Mouse (Mus musculus): ENCODE measurements around the gene Vav3. TPM values are rescaled to one million over a fixed set of nuclear protein-coding genes. Genes with fewer than 3 reads are reported as not detected.

Gene Vav3
- total and polyA plus RNA-seq, 3 experiments, result 0.08 TPM; not detected in 2

DNA sequence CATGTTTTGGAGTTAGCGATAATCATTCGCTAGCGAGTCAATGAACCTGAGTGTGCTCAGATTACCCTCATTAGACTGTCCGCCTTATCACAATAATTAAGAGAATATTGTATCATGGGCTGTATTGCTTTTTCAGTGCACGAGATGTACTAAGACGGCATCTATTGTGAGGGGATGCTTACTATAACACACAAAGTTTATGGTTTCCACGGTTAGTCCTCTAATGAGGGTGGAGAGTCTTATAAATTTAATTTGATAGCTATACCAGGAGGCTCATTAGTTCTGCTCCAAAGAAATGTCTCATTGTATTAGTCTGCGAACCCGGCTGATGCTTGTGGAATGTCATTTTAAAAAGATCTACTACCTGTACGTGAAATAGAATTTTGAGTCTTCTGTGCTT lies 175.9 kb downstream of the Vav3 start:
- dilution Hi-C loops (cut with MboI; ENCODE audit: extremely low pct_ligation_motif_present, extremely low pct_unique_long_range_greater_than_20kb, low sequenced_read_pairs), result no loop called here
- no peak for TF ChIP-seq RCOR1 (conservative IDR thresholded peaks at IDR 0.05; ENCODE audit: low read depth, low read length)
- no peak for TF ChIP-seq CHD2 (IDR thresholded peaks at IDR 0.05; ENCODE audit: low read length)
- no peak for TF ChIP-seq TCF12 (IDR thresholded peaks at IDR 0.05; ENCODE audit: low read depth, low read length)
- no peak for TF ChIP-seq MYC (IDR thresholded peaks at IDR 0.05; ENCODE audit: low read depth, low read length)
- TF ChIP-seq GABPA (IDR thresholded peaks at IDR 0.05; ENCODE audit: insufficient replicate concordance, low read depth, low read length), result no peak
- no peak for TF ChIP-seq TBP (conservative IDR thresholded peaks at IDR 0.05; ENCODE audit: low read depth, low read length)
- TF ChIP-seq NELFE (IDR thresholded peaks at IDR 0.05; ENCODE audit: low read depth, low read length), result no peak
- TF ChIP-seq E2F4 (IDR thresholded peaks at IDR 0.05; ENCODE audit: insufficient replicate concordance, low read depth, low read length), result no peak
- no peak for TF ChIP-seq EP300 (IDR thresholded peaks at IDR 0.05; ENCODE audit: low read length)
- no peak for TF ChIP-seq HCFC1 (IDR thresholded peaks at IDR 0.05; ENCODE audit: low read depth, low read length)
- TF ChIP-seq MAFK (IDR thresholded peaks at IDR 0.05; ENCODE audit: insufficient replicate concordance, low read length), result no peak
- Histone ChIP-seq H3K27ac (ENCODE audit: insufficient read depth, low read depth) (no peak overlapping the region), H3K27me3 (replicated peaks) (no peaks in the 10 kb centered on the region), H3K4me2 (ENCODE audit: insufficient read depth, low read depth, poor library complexity, severe bottlenecking) (no peak overlapping the region), H3K9ac (ENCODE audit: insufficient read depth, low read depth) (no peak overlapping the region), H3K36me3 (replicated peaks in 1 of 2; ENCODE audit: control insufficient read depth in 1 of 2, insufficient read depth in 1 of 2, low read length in 1 of 2) (no peaks in the 10 kb centered on the region), H3K79me2 (replicated peaks; ENCODE audit: control insufficient read depth, extremely low read depth, insufficient read depth, poor library complexity, severe bottlenecking) (no peaks in the 10 kb centered on the region), H3K4me3 (replicated peaks in 1 of 3; ENCODE audit: low read depth in 2 of 3, low read length in 2 of 3, poor library complexity in 1 of 3) (no peak overlapping the region), H3K4me1 (ENCODE audit: control insufficient read depth in 1 of 2, insufficient read depth in 2 of 2) (no peaks in the 10 kb centered on the region), H3K9me3 (replicated peaks; ENCODE audit: low read length) (no peaks in the 10 kb centered on the region)
- no peak for DNase-seq (ENCODE audit: extremely low read depth)
- in situ Hi-C loops (cut with MboI; ENCODE audit: low pct_ligation_motif_present, low pct_unique_long_range_greater_than_20kb, low sequenced_read_pairs), result no loop called here

DNA sequence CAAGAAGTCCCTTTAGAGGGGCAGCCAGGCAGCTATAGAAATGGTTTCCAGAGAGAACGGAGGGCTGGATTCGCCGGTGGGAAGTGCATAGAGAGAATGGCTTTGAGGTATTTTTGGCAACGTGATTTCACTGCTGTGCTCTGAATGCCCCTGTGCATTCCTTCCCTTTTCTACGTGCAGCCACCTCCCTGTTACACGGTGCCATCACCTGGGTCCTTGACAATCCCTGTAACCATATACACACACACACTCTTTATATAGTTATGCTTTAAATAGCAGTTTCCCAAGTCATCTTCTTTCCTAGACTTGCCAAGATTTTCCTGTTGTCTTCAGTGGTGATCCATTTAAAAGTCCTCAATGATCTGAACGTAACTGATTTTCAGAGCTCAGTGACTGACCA lies 181.7 kb downstream of the Vav3 start:
- no peaks in the 10 kb centered on the region for H3K9me3 ChIP-seq (replicated peaks; ENCODE audit: low read length)

DNA sequence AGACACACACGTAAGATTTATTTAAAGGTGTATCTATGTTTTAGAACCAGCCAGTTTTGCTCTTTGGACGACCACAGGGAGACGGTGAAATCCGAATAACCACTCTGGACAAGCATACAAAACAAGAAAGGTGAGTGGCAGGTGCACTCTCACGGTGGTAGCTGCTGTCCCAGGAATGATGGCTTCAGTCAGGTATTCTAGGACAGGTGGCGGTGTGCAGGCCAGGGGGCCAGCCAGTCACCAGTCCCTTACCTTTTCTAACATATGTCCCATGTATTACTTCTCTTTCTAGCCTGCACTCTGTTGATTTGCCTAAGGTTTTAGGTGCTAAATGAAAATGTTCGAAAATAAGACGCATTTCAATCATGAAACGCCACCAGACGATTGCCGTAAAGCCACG lies 185.4 kb downstream of the Vav3 start:
- H3K79me2 ChIP-seq (replicated peaks; ENCODE audit: control insufficient read depth, extremely low read depth, insufficient read depth, poor library complexity, severe bottlenecking), result no peaks in the 10 kb centered on the region
- TF ChIP-seq MEF2A (IDR thresholded peaks at IDR 0.05; ENCODE audit: borderline replicate concordance, low read depth, low read length) (no peak), RAD21 (IDR thresholded peaks at IDR 0.05; ENCODE audit: low read depth, low read length) (no peak), NRF1 (IDR thresholded peaks at IDR 0.05; ENCODE audit: low read depth, low read length) (no peak), ZNF384 (IDR thresholded peaks at IDR 0.05; ENCODE audit: low read depth, low read length) (no peak), ZMIZ1 (IDR thresholded peaks at IDR 0.05; ENCODE audit: low read depth, low read length) (no peak), SIN3A (IDR thresholded peaks at IDR 0.05; ENCODE audit: low read length) (no peak), MAZ (IDR thresholded peaks at IDR 0.05; ENCODE audit: low read depth, low read length) (no peak), TBP (conservative IDR thresholded peaks at IDR 0.05; ENCODE audit: low read depth, low read length) (no peak), MXI1 (IDR thresholded peaks at IDR 0.05; ENCODE audit: low read depth, low read length) (no peak), HCFC1 (IDR thresholded peaks at IDR 0.05; ENCODE audit: low read depth, low read length) (no peak), BHLHE40 (IDR thresholded peaks at IDR 0.05; ENCODE audit: low read depth, low read length) (no peak), PAX5 (IDR thresholded peaks at IDR 0.05; ENCODE audit: low read length) (no peak), UBTF (IDR thresholded peaks at IDR 0.05; ENCODE audit: low read depth, low read length) (no peak), GABPA (IDR thresholded peaks at IDR 0.05; ENCODE audit: insufficient replicate concordance, low read depth, low read length) (no peak), CHD2 (IDR thresholded peaks at IDR 0.05; ENCODE audit: low read length) (no peak)
- no peak overlapping the region for H3K9ac ChIP-seq (ENCODE audit: insufficient read depth, low read depth)
- H3K4me2 ChIP-seq (ENCODE audit: insufficient read depth, low read depth, poor library complexity, severe bottlenecking), result no peak overlapping the region
- peaks cover 2 to 3% of the 10 kb centered on the region in 2 experiments; a peak in 2 of 4 replicates for H3K4me1 ChIP-seq (ENCODE audit: control insufficient read depth in 1 of 2, insufficient read depth in 2 of 2)
- H3K9me3 ChIP-seq (replicated peaks; ENCODE audit: low read length), result no peaks in the 10 kb centered on the region
- in situ Hi-C loops (cut with MboI; ENCODE audit: low pct_ligation_motif_present, low pct_unique_long_range_greater_than_20kb, low sequenced_read_pairs), result no loop called here
- no peak overlapping the region for H3K27ac ChIP-seq (ENCODE audit: insufficient read depth, low read depth)
- no peak overlapping the region for H3K4me3 ChIP-seq (replicated peaks in 1 of 3; ENCODE audit: low read depth in 2 of 3, low read length in 2 of 3, poor library complexity in 1 of 3)
- no peaks in the 10 kb centered on the region for H3K27me3 ChIP-seq (replicated peaks)
- H3K36me3 ChIP-seq (replicated peaks in 1 of 2; ENCODE audit: control insufficient read depth in 1 of 2, insufficient read depth in 1 of 2, low read length in 1 of 2), result no peaks in the 10 kb centered on the region
- no peak for DNase-seq (ENCODE audit: extremely low read depth)
- dilution Hi-C loops (cut with MboI; ENCODE audit: extremely low pct_ligation_motif_present, extremely low pct_unique_long_range_greater_than_20kb, low sequenced_read_pairs), result no loop called here

More for the DNA sequence above, 181.7 kb downstream of the Vav3 start:
- Histone ChIP-seq H3K36me3 (replicated peaks in 1 of 2; ENCODE audit: control insufficient read depth in 1 of 2, insufficient read depth in 1 of 2, low read length in 1 of 2) (no peaks in the 10 kb centered on the region), H3K27me3 (replicated peaks) (no peaks in the 10 kb centered on the region), H3K4me1 (ENCODE audit: control insufficient read depth in 1 of 2, insufficient read depth in 2 of 2) (peaks cover 0 to 3% of the 10 kb centered on the region in 2 experiments; a peak in 1 of 4 replicates), H3K4me3 (replicated peaks in 1 of 3; ENCODE audit: low read depth in 2 of 3, low read length in 2 of 3, poor library complexity in 1 of 3) (no peak overlapping the region), H3K4me2 (ENCODE audit: insufficient read depth, low read depth, poor library complexity, severe bottlenecking) (no peak overlapping the region), H3K9ac (ENCODE audit: insufficient read depth, low read depth) (no peak overlapping the region), H3K79me2 (replicated peaks; ENCODE audit: control insufficient read depth, extremely low read depth, insufficient read depth, poor library complexity, severe bottlenecking) (no peaks in the 10 kb centered on the region), H3K27ac (ENCODE audit: insufficient read depth, low read depth) (no peak overlapping the region)
- in situ Hi-C loops (cut with MboI; ENCODE audit: low pct_ligation_motif_present, low pct_unique_long_range_greater_than_20kb, low sequenced_read_pairs) (no loop called here), dilution Hi-C loops (cut with MboI; ENCODE audit: extremely low pct_ligation_motif_present, extremely low pct_unique_long_range_greater_than_20kb, low sequenced_read_pairs) (no loop called here)
- no peak for DNase-seq (ENCODE audit: extremely low read depth)
- TF ChIP-seq USF2 (conservative IDR thresholded peaks at IDR 0.05; ENCODE audit: low read depth, low read length), result no peak
- TF ChIP-seq CHD1 (IDR thresholded peaks at IDR 0.05; ENCODE audit: low read depth, low read length), result no peak
- no peak for TF ChIP-seq MAX (IDR thresholded peaks at IDR 0.05; ENCODE audit: low read length)
- TF ChIP-seq E2F4 (IDR thresholded peaks at IDR 0.05; ENCODE audit: insufficient replicate concordance, low read depth, low read length), result no peak
- no peak for TF ChIP-seq NRF1 (IDR thresholded peaks at IDR 0.05; ENCODE audit: low read depth, low read length)
- TF ChIP-seq UBTF (IDR thresholded peaks at IDR 0.05; ENCODE audit: low read depth, low read length), result no peak
